Mouse (Mus musculus) embryo, embryonic 9.5 days (tissue): ENCODE results near the gene Rmnd1.
"Not testable (repeated sequence)": the region's sequence is repeated elsewhere in the genome, so short reads cannot be mapped to it uniquely, and the experiment has no call there.

Source experiments
- DNase-seq: peaks from one replicate; pipeline ENCODE4 v3.0.0-alpha.2; 2017; ENCODE audit errors: extremely low spot score

Gene Rmnd1

DNA sequence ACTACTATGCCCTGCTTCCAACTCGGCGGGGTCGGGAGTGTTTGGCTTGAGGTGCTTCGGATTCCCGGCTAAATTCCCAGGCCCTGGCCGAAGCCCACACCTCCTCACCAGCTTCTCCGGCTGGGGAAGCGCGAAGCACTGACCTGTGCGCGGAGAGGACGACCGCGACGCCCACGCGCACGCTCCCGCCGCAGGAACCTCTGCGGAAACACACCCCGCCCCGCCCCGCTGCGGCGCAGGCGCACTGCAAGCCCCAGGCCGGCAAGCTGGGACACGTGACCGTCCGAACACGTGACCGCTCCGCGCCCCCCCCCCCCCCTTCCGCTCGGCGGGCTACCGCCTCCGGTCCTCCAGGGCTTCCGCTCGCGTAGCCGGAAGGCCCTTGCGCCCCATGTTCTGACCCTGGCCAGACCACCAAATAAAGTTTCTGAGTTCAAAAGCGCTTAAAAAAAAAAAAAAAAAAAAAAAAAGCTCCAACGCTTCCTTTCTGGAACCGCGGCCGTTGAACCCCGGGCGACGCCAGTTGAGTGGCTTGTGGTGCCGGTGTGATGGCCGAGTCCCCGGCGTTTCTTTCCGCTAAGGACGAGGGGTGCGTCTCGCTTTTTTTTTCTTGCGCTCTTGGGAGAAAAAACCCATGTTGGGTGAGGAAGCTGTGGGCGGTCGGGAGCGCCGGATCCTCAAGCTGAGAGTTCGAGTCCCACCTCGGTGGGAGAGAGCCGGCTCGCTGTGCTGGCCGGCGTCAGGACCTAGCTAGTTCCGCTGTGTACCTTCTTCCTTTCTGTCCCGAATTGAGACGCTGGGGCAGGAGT is at the start of gene Rmnd1, which contains the start of gene Armt1:
TSS of gene Rmnd1 (minus strand) at position 266 of the 809 bp plus-strand sequence.
TSS of gene Armt1 (plus strand) at position 345 of the 809 bp plus-strand sequence.
- DNase-seq: peak; percentile 97

DNA sequence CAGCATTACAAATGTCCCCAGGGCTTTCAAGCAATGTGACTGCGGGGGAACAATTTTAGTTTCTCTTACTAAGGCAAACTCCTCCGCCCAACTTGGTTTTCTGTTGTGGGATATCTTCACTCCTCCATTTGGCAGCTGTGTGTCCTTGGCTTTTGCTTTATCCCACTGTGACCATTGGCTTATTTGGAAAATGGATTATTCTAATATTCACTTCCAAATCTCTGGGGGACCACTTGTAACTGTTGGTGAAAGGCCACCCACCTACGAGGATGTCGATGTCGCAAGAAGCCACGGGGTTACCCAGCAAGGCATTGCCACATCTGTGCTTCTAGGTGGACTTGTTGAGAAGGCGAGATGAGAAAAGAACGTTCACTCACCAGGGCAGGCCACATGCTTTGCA is 49.5 kb upstream of the Rmnd1 start:
- no peak for DNase-seq

DNA sequence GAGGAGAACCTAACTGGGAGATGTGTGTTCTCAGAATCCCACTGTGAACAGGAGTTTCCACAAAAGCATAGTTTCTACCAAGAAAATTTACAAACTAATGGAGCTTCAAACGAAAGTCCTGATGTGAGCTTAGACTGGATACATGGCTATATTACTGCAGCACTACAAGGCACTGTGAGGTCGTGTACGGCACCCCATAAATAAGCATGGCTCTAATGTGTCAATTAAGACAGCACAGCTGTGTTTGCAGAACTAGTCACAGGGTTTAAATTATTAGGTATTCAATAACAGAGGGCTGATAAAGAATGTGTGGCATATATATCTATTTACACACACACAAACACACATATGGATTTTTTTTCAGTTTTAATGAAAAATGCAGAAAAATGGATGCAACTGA is 48.7 kb upstream of the Rmnd1 start:
- DNase-seq: no peak

DNA sequence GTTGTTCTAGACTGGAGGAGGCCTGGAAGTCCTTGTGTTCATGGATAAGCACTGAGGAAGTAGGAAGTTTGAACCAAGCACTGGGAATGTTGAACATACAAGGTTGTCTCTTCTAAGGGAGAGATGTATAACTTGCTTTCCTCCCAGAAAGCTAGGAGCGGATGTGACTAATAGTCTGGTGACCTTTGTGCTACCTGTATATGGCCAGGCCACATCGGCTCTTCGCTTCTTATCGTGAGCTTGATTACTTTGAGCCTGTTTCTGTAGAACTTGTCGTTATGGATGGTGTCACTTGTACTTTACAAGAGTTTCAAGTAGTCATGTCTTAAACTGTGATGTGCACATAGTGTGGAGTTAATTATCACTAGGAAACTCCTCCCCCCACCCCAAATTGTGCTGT is 44.4 kb upstream of the Rmnd1 start:
- no peak for DNase-seq

DNA sequence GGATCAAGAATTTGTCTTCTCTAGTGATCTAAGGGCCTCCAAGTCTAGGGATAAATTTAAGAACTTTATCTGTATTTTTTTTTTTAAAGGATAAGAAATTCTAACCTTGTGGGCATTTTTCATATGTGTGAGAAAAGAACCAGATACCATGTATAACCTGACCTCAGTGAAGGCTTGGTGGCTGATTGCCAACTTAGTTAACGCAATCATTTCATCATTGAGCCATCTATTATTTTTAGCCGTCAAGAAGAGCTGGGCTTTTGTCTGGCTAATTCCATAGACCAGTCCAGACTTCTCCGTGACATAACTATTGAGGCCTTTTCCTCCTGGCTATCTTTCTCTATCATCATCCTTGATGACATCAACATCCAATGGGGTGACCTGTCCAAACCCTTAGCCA is 43.2 kb upstream of the Rmnd1 start:
- no peak for DNase-seq

DNA sequence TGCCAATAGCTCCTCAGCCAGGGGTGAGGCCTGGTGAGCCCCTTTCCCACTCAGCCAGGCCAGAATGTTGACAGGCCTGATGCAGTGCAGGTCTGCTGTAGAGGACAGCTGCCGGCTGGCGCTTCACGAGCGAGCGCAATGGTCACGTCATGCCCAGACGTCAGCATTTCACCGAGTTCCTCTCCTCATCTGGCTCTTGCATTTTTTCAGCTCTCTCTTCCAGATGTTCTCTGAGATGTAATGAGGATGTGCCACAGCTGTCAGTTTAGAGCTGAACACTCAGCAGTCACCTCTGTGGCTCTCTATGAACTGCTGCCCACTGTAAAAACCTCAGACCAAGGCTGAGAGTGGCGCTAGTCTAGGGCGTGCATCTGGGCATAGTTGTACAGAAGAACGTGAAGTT is 41.4 kb upstream of the Rmnd1 start:
- no peak for DNase-seq

DNA sequence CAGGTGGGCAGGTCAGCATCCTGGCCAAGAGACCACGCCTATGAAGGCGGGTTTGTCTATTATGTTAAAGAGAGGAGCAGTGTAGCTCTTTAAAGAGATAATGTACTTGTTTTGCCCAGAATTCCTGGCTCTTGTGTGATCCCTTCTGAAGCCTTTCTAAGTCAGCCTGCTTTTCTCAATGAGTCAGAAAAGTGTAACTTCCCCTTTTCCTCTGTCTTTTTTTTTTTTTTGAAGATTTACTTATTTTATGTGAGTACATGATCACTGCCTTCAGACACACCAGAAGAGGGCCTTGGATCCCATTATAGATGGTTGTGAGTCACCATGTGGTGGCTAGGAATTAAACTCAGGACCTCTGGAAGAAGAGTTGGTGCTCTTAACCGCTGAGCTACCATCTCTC is 37.2 kb upstream of the Rmnd1 start:
- no peak for DNase-seq

DNA sequence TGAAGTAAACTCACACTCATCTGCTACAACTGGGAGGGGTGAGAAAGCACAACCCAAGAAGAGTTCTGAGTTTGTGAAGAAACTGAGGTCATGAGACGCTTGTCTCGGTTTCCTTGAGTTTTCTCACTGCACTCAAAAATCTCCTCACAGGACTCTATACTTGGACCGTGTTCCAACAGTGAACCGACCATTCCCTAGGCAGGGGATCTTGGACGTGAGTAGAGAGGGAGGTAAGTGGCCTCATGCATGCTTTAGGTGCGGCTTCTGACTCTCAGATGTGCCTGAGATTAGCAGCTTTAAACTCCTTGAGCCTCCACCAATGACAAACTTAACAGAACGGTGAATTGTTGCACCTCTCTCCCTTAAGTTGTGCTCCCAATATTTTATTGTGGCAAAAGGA is 33.6 kb upstream of the Rmnd1 start:
- DNase-seq: no peak

DNA sequence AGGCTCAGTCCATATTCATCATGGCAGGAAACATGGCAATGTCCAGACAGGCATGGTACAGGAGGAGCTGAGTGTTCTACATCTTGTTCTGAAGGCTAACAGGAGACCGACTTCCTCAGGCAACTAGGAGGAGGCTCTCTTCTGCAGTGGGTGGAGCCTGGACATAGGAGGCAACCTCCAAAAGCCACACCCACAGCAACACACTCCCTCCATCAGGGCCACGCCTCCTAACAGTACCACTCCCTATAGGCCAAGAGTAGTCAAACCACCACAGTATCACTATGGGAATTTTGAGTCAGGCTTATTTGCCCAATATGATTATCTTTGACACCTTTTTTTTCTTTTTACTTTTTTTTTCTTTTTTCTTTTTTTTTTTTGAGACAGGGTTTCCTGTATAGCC is 28.0 kb upstream of the Rmnd1 start:
- DNase-seq: no peak

DNA sequence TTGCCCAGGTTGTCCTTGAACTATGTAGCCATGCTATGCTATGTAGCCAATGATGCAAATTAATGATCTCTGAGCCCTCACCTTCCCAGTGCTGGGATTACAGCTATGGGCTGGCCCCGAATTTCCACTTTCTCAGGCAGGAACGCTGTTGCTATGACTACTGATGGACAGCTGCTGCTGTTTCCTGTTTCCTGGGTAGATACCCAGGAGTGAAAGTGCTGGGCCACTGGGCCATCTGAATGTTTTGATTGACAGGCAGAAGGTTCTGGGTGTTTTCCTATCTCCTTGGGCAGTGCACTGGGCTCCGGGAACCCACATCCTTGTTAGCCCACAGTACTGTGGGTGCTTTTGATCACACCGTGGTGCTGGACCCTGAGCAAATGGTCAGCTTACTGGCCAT is 24.2 kb upstream of the Rmnd1 start:
- no peak for DNase-seq

DNA sequence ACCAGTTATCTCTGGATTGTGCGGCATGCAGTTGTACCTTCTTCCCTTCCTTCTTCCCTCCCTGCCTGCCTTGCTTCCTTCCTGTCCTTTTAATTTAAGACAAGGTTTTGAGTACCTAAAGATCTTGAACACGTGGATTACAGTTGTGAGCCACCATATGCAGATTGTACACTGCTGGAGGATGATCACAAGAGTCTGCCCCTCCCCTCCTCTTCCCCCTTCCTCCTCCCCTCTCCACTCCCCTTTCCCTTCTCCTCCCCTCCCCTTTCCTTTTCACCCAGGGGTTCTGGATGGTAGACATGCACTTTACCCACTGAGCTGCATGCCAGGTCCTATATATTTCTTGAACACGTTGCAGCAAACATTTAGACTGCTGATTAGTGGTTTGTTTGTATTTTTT is 3.2 kb upstream of the Rmnd1 start:
- no peak for DNase-seq

DNA sequence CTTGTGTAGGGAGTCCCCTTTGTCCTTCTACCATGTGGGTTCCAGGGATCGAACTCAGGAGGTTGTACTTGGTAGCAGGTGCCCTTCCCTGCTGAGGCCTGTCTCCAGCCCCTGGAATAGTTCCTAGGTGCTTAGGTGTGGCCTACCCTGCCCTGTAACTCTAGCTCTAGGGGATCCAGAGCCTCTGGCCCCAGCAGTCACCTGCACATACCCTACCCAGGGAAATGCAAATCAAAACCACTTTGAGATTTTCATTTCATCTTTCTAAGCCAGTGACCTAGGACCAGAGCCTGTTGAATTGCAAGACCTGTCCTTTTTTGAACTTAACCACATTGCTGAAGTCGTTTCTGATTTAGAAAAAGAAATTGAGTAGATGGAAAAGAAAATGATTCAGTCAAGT is 1.7 kb upstream of the Rmnd1 start:
- DNase-seq: not testable (repeated sequence)

DNA sequence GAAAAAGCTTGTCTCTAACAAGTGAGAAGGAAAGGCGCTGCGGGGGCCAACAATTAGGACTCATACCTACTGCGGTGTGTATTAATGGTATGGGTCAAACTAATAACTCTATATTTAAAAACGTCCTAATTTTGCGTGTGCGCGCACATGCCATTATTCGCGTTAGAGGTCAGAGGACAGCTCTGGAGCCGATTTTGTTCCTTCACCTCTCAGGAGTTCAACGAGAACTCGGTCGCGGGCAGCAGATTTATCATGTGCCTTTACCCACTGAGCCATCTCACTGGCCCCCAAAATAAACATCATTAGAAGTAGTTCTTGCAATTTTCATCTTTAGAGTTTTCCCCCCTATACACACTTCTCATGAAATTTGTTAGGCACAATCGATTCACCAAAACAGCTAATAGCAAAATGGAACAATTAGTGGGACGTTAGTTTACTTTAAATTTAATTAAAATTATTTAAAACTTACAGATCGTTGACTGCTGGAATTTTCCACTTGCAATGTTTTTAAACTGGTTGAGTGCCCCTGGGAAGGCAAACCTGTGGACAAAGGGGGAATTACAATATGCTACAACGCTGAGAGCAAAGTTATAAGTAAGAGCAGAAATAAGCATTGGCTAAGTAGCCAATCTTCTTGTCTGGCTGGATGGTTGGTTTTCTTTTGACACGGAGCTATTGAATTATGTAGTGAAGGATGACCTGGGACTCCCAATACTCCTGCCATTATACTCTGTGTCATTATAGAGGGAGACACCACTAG is 988 bp upstream of the Rmnd1 start:
- DNase-seq: peak; percentile 16

DNA sequence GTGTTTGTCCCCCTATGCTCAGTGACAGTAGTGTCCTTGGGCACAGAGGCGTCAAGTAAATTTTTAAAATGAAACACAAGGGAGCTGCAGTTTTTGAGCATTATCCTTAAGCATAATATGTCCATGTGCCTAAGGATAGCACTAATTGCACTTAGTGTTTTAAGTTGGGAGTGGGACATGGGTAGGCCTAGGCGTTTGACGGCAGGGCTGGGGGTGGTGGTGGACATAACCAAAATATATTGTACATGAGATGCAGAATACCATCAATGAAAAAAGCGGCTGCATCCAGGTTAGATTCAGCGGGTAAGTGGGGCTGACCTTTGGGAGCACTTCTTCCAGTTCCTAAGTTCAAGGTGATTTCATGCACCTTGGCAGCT is 454 bp downstream of the Rmnd1 start:
- DNase-seq: no peak

DNA sequence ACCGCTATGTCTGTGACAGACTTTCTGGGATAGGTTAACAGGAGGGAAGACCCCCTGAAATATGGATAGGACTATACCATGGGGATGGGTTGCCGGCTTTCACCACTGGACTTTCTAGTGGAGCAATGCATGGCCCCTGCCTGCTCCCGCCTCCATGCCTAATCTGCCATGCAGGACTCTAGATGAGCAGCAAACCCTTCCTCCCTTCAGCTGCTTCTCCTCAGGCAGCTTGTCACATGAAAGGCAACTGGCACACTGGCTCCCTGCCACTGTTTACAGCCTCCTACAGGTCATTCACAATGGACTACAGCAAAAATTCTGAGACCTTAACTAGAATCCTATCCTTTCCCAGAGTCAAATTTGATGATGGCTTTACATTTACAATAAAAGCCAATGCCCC is 1.4 kb downstream of the Rmnd1 start:
- DNase-seq: no peak

DNA sequence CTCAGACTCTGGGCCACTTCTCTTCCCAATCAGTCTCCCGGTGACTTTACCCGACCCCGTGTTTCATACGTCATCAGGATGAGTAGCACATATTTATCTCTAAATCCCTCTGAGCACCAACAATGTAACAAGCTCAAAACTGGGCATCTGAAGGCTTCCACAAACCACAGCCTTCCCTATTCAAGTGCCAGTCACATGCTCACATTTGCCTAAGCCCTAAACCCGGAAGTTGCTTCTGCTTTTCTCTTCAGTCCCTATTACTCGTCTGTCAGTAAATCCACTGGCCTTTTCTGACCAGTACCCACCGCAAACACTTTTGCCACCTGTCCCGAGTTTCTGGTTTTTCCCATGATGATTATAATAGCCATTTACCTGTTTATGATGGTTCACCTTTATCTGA is 1.8 kb downstream of the Rmnd1 start:
- DNase-seq: no peak

DNA sequence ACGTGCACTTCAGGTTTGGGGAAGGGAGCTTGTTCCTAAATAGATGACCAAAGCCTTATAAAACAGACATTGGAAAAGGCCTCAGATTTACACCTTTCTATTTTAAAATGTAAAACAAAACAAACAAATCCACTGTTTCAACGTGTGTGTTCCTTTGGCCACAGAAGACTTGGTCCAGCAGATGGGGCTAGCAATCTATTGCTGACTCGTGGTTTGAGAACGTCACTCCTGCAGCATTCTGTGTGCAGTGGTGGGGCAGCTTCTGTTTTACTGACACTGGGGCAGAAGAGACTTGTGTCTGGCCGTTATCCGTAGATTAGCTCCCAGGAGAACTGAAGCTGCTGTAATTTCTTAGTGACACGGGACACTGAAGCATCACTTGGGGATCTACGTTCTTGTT is 6.9 kb downstream of the Rmnd1 start:
- DNase-seq: no peak

DNA sequence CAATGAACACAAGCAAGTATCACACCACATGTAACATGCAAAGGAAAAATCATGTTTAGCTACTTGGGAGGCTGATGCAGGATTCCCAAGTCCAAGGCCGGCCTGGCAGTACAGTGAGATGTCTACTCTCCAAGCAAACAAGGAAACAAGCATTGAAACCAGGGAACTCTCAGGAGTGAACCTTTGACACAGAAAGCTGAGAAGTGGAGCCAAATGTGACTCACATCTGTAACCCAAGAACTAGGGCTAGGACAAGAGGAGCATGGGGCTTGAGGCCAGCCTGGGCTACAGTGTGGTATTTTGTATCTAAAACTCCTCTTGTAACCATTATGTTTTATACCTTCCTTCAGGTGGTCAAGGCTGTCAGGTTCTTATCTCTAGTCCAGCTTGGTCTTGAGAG is 25.0 kb downstream of the Rmnd1 start:
- DNase-seq: no peak

DNA sequence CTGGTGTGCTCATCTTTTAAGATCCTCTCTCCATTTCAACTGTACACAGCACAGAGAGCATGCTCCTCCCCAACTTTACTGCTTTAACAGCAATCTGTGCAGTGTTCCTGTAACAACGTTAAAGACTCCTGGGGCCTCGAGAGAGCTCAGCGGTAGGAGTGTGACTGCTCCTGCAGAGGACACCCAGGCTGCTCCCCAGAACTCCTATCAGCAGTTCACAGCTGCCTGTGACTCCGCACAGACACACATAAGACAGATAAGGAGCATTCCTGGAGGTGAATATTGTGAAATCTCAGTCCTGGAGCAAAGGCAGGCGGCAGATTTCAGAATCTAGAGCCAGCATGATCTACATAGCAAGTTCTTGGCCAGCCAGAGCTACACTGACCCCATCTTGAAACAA is 26.7 kb downstream of the Rmnd1 start:
- no peak for DNase-seq

DNA sequence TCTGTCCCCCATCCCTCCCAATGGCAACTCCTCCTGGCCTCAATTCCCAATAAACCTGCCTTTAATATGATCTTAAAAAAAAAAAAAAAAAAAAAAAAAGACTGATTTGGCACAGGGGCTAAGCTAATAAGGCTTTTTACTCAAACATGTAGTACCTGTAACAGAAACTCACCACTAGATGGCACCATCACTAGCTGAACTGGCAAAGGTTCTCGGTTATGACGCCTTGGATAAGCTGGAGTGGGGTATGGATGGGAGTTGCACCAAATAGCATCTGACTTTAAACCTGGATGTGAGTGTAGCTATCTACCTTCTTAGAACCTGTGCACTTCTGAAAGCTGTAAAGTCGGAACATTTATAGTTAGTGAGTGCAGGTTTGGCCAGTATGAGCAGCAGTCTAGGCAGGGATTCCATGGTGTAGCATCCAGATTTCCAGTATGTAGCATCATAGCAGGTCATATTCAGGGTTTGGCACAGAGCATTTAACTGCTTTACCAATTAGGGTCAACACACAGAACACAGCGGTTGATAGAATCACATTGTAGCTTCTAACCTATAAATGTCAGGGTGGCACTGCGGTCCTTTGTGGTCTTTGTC is 27.2 kb downstream of the Rmnd1 start:
- DNase-seq: peak; percentile 48

DNA sequence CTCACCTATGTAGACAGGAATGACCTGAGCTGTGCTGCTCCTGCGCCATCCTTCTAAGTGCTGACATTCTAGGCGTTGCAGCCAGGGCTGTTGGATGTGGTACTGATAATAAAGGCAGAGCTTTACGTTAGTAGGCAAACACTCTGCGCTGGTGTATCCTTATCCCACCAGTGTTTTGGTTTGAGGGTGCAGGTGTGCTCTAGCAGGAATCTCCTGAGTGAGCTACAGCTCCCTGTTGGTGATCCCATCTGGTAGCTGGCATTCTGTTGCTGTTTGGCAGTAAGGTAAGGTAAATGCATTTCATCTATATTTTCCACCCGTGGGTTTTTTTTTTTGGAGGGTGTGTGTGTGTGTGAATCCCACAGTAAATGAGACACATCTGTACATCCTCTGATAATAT is 34.1 kb downstream of the Rmnd1 start:
- DNase-seq: no peak

DNA sequence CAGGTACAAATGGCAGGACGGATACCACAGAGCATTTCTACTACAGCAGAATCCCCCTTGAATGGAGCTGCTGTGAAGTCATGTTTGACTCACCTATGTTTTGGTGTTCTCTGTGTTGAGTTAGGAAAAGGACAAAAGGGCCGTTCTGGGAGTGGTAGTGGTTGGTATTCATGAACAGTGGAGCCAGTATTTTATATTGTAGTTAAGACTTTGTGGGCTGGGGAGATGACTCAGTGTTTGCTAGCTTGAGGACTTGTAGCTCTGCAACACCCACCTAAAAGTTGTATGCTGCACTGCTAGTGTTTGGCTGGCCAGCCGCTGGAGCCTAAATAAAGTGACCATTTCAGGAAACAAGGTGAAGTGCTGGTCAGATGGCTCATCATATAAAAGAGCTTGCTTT is 36.9 kb downstream of the Rmnd1 start:
- DNase-seq: no peak

DNA sequence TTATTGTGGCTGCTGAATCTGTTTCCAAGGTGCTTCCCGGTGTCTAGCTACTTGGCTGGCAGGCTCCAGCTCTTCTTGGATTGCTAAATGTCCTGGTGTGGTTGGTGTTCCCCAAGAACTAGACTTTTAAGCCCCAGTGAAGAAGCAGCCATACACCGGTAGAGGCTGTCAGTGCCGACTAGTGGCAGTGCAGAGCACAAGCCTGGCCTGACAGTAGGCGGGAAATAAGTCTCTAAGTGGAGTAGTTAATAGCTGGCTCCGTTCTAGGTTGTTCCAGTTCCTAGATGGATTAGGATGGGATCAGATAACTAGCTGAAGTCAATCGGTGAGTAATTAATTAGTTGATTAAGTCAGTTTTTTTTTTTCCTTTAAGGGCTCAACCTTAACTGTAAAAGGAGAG is 40.3 kb downstream of the Rmnd1 start:
- no peak for DNase-seq
